In the genomic region with DNA sequence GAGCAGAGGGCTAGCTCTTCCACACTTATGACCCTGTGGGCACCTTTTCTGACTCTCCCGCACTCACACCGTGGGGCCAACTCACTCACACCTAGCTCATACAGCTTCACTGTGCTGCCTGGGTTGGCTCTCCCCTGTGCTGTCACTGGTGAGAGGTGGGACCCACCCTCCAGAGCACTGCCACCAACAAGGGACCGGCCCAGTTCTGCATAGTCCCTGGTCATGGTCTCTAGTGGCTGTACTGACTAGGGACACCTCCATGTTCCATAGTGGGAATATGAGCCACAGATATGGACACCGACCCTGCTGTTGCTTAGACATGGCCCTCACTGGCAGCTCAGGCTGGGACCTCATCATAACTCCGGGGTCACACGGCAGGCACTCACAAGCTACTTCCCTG, we compare ENCODE assay signal across 10 mouse cellular contexts.
"Had no signal": no experiment of that assay in that cellular context is flagged by ENCODE, and none has a peak within 500 bp of the region (broad histone marks: within the 10 kb centered on the region; RNA-seq: fewer than 3 reads in every experiment).

No protein-coding gene starts in this region.

- H3K4me2 ChIP-seq: limb, embryonic 15.5 days; liver, embryonic 13.5 days had no signal

- H3K27ac ChIP-seq: limb, embryonic 15.5 days; liver, embryonic 13.5 days had no signal

- DNase-seq: kidney, adult 11 months; kidney, adult 9 months; kidney, postnatal 10 days; left cerebral cortex, postnatal 4 days; liver, embryonic 13.5 days; lung, adult 18-20 months; midbrain, embryonic 14.5 days; retina, postnatal 1 day; thymus, postnatal 4 days had no signal

- H3K36me3 ChIP-seq: limb, embryonic 15.5 days; liver, embryonic 13.5 days had no signal

- H3K4me1 ChIP-seq: limb, embryonic 15.5 days; liver, embryonic 13.5 days had no signal

- H3K9me3 ChIP-seq: limb, embryonic 15.5 days; liver, embryonic 13.5 days had no signal

- H3K4me3 ChIP-seq: limb, embryonic 15.5 days; liver, embryonic 13.5 days had no signal

- H3K27me3 ChIP-seq: limb, embryonic 15.5 days; liver, embryonic 13.5 days had no signal

- H3K9ac ChIP-seq: limb, embryonic 15.5 days; liver, embryonic 13.5 days had no signal
